In genomic region chr5:138756311-138757085, GRCm38 (mm10) we compare ENCODE assay signal across 8 mouse cellular contexts. TPM values are rescaled to one million over a fixed set of nuclear protein-coding genes. Genes with fewer than 3 reads are reported as not detected.
DNase-seq lines count a peak whose midpoint lies in the region; ATAC-seq and TF ChIP-seq lines count a peak whose summit lies in the region.

No protein-coding gene starts in this region.

- peaks cover 72% of the 10 kb centered on the region for H3K27me3 ChIP-seq in E14TG2a.4 (ENCODE audit: insufficient read depth, low read length)
- H3K27me3 ChIP-seq in hindbrain, embryonic 15.5 days = no peaks in the 10 kb centered on the region

- H3K4me2 ChIP-seq in hindbrain, embryonic 15.5 days = peak overlapping the region; percentile 82

- H3K36me3 ChIP-seq in E14TG2a.4 (ENCODE audit: insufficient read depth, low read length) = peaks cover 9% of the 10 kb centered on the region; the same call in 1 of the 2 replicates
- H3K36me3 ChIP-seq in hindbrain, embryonic 15.5 days = peaks cover 16% of the 10 kb centered on the region; the same call in 1 of the 2 replicates

- no peak for TF ChIP-seq CTCF in E14TG2a.4 (conservative IDR thresholded peaks at IDR 0.05; ENCODE audit: low read length)
- TF ChIP-seq CTCF in gastrocnemius, adult 2 months (IDR thresholded peaks at IDR 0.05) = no peak

- H3K4me1 ChIP-seq in E14TG2a.4 (replicated peaks; ENCODE audit: low read depth, low read length) = peaks cover 46% of the 10 kb centered on the region
- peaks cover 63% of the 10 kb centered on the region for H3K4me1 ChIP-seq in hindbrain, embryonic 15.5 days (replicated peaks)

- no peaks in the 10 kb centered on the region for H3K9me3 ChIP-seq in E14TG2a.4 (ENCODE audit: low read length)
- H3K9me3 ChIP-seq in hindbrain, embryonic 15.5 days = no peaks in the 10 kb centered on the region

- ATAC-seq in hindbrain, embryonic 15.5 days (ENCODE audit: low FRiP score, low read depth) = peak; percentile 7; the same call in 1 of the 2 replicates

- 9% methylated on average over 15 of the region's 15 CpGs for WGBS in hindbrain, embryonic 15.5 days

- DNase-seq in cerebellum, adult 9-10 months = peak; percentile 20
- DNase-seq in gastrocnemius, adult 2 months = peak; percentile 79
- peak; percentile 29 for DNase-seq in left cerebral cortex, adult 11 months (ENCODE audit: low spot score)
- peak; percentile 33 for DNase-seq in lung, postnatal 36 days
- DNase-seq in skeletal muscle tissue, adult 2 months (ENCODE audit: low read depth, low spot score) = peak; percentile 53
- no peak for DNase-seq in thymus, postnatal 36 days

- H3K27ac ChIP-seq in gastrocnemius, adult 2 months = peak overlapping the region; percentile 97
- peak overlapping the region; percentile 95 for H3K27ac ChIP-seq in hindbrain, embryonic 15.5 days (replicated peaks)

- intact Hi-C loops in gastrocnemius, adult 2 months (cut with DNase I) = no loop called here

- H3K4me3 ChIP-seq in E14TG2a.4 (replicated peaks; ENCODE audit: low read length) = peak overlapping the region; percentile 88
- H3K4me3 ChIP-seq in gastrocnemius, adult 2 months = peak overlapping the region; percentile 91
- H3K4me3 ChIP-seq in hindbrain, embryonic 15.5 days = peak overlapping the region; percentile 56

- peak overlapping the region; percentile 77 for H3K9ac ChIP-seq in hindbrain, embryonic 15.5 days

RNA-seq across cellular contexts. Expression of gene Fam20c, which starts 2.2 kb away (rescaled TPM):
- 10 to 100 TPM; 16.8 to 21.3 TPM for total RNA-seq in gastrocnemius, adult 2 months (2021)
- polyA plus RNA-seq in hindbrain, embryonic 15.5 days (2015; fragmentation: Nextera tagmentation; extraction: Ambion mirVana) = 57.4 and 64.9 TPM in 2 replicates

Comparison
In these comparisons a context has a peak if more than half of its experiments do, and no peak if none do; other contexts are left out.
1. DNase-seq: peak in cerebellum, adult 9-10 months (single experiment), gastrocnemius, adult 2 months (single experiment), left cerebral cortex, adult 11 months (single experiment), lung, postnatal 36 days (single experiment) and skeletal muscle tissue, adult 2 months (single experiment); none in thymus, postnatal 36 days (0 of 2).
2. Peak in every context shown above with its lines, with median percentiles within 50 percentile points of each other: H3K4me3 ChIP-seq.